Mouse (Mus musculus) cerebellum, adult 2 months (tissue): ENCODE measurements around the gene Nos3.

Experiments
- CTCF ChIP-seq: fragments of 200-500 bp; IDR thresholded peaks from 2 replicates; pipeline ENCODE4 v1.5.1; 2011; ENCODE audit warnings: low read depth, mild to moderate bottlenecking, control low read depth, low read length, moderate library complexity, borderline replicate concordance; ENCODE audit not compliant: insufficient read depth
- POLR2A ChIP-seq: fragments of 200-500 bp; IDR thresholded peaks from 2 replicates; pipeline ENCODE4 v1.6.1; 2011; ENCODE audit warnings: low read length, control low read depth, borderline replicate concordance; ENCODE audit not compliant: insufficient read depth

GRCm38 (mm10) chr5:24412063-24412462 lies 47.5 kb downstream of the Nos3 start:
- TF ChIP-seq POLR2A (no peak), CTCF (no peak)
